Mouse (Mus musculus): ENCODE measurements around the gene Cpne4. TPM values are rescaled to one million over a fixed set of nuclear protein-coding genes. Genes with fewer than 3 reads are reported as not detected.

Gene Cpne4
- polyA plus RNA-seq, 1 experiment from 2014 or later, result not detected

DNA sequence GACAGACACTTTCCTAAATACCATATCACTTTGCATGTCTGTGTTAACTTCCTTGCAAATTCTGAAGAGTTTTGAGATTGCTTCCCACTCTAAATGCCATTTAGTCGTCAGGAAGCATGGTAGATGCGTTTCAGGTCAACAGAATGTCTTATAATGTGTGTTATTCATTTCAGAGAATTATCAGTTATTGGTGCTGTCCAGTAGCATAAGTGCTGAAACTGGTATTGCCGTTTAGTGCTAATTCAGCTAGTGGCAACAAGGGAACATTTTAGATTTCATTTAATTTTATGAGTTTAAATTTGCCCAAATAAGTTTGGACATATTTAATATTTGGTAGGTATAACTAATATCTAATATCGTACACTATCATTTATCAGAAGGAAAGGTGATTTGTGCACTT is 403.5 kb downstream of the Cpne4 start:
- no peak for ATAC-seq
- no peaks in the 10 kb centered on the region for H3K4me1 ChIP-seq (ENCODE audit: insufficient read depth)
- 60% methylated on average over 4 of the region's 4 CpGs for WGBS (ENCODE audit: insufficient replicate concordance)
- H3K4me2 ChIP-seq (ENCODE audit: low read depth, low read length), result no peak overlapping the region
- no peaks in the 10 kb centered on the region for H3K27me3 ChIP-seq (ENCODE audit: insufficient read depth, low read length)
- TF ChIP-seq EP300 (IDR thresholded peaks at IDR 0.05; ENCODE audit: low read depth) (no peak), CTCF (IDR thresholded peaks at IDR 0.05; ENCODE audit: low read depth) (no peak)
- H3K36me3 ChIP-seq (replicated peaks; ENCODE audit: insufficient read depth, low read length), result no peaks in the 10 kb centered on the region
- no peak overlapping the region for H3K27ac ChIP-seq (ENCODE audit: low read depth)
- no peak overlapping the region for H3K4me3 ChIP-seq (ENCODE audit: low read depth, low read length)
- no peak for DNase-seq
- no peaks in the 10 kb centered on the region for H3K9me3 ChIP-seq (ENCODE audit: low read length)
- H3K9ac ChIP-seq (replicated peaks), result no peak overlapping the region

- H3K27me3 ChIP-seq (ENCODE audit: insufficient read depth, low read length), result no peaks in the 10 kb centered on the region
- no peak overlapping the region for H3K4me2 ChIP-seq (ENCODE audit: low read depth, low read length)
- ATAC-seq (no peak), DNase-seq (no peak)
- TF ChIP-seq EP300 (IDR thresholded peaks at IDR 0.05; ENCODE audit: low read depth), result no peak
- TF ChIP-seq CTCF (IDR thresholded peaks at IDR 0.05; ENCODE audit: low read depth), result no peak
- H3K36me3 ChIP-seq (replicated peaks; ENCODE audit: insufficient read depth, low read length), result no peaks in the 10 kb centered on the region
- 52% methylated on average over 3 of the region's 3 CpGs for WGBS (ENCODE audit: insufficient replicate concordance)
- H3K4me3 ChIP-seq (ENCODE audit: low read depth, low read length), result no peak overlapping the region
- H3K9me3 ChIP-seq (ENCODE audit: low read length), result no peaks in the 10 kb centered on the region
- H3K4me1 ChIP-seq (ENCODE audit: insufficient read depth), result no peaks in the 10 kb centered on the region
- H3K27ac ChIP-seq (ENCODE audit: low read depth), result no peak overlapping the region
- no peak overlapping the region for H3K9ac ChIP-seq (replicated peaks)
Observed at GRCm38 (mm10) chr9:104952176-104952575, 405.1 kb downstream of the Cpne4 start.

GRCm38 (mm10) chr9:104972828-104973227 is 425.7 kb downstream of the Cpne4 start:
- DNase-seq (peak; percentile 13), ATAC-seq (peak; percentile 50; the same call in 1 of the 2 replicates)
- no peaks in the 10 kb centered on the region for H3K36me3 ChIP-seq (replicated peaks; ENCODE audit: insufficient read depth, low read length)
- no peak overlapping the region for H3K4me3 ChIP-seq (ENCODE audit: low read depth, low read length)
- H3K27me3 ChIP-seq (ENCODE audit: insufficient read depth, low read length), result no peaks in the 10 kb centered on the region
- H3K4me1 ChIP-seq (ENCODE audit: insufficient read depth), result no peaks in the 10 kb centered on the region
- no peaks in the 10 kb centered on the region for H3K9me3 ChIP-seq (ENCODE audit: low read length)
- WGBS (ENCODE audit: insufficient replicate concordance), result 32% methylated on average over 7 of the region's 7 CpGs
- TF ChIP-seq EP300 (IDR thresholded peaks at IDR 0.05; ENCODE audit: low read depth) (no peak), CTCF (IDR thresholded peaks at IDR 0.05; ENCODE audit: low read depth) (no peak)
- H3K27ac ChIP-seq (ENCODE audit: low read depth), result no peak overlapping the region
- no peak overlapping the region for H3K9ac ChIP-seq (replicated peaks)
- H3K4me2 ChIP-seq (ENCODE audit: low read depth, low read length), result no peak overlapping the region

- WGBS (ENCODE audit: insufficient replicate concordance), result 71% methylated on average over 2 of the region's 2 CpGs
- H3K9me3 ChIP-seq (ENCODE audit: low read length), result no peaks in the 10 kb centered on the region
- no peak for DNase-seq
- H3K4me1 ChIP-seq (ENCODE audit: insufficient read depth), result no peaks in the 10 kb centered on the region
- no peak overlapping the region for H3K27ac ChIP-seq (ENCODE audit: low read depth)
- no peak overlapping the region for H3K4me3 ChIP-seq (ENCODE audit: low read depth, low read length)
- no peak overlapping the region for H3K9ac ChIP-seq (replicated peaks)
- H3K36me3 ChIP-seq (replicated peaks; ENCODE audit: insufficient read depth, low read length), result no peaks in the 10 kb centered on the region
- ATAC-seq, result no peak
- TF ChIP-seq EP300 (IDR thresholded peaks at IDR 0.05; ENCODE audit: low read depth) (no peak), CTCF (IDR thresholded peaks at IDR 0.05; ENCODE audit: low read depth) (no peak)
- H3K4me2 ChIP-seq (ENCODE audit: low read depth, low read length), result no peak overlapping the region
- H3K27me3 ChIP-seq (ENCODE audit: insufficient read depth, low read length), result no peaks in the 10 kb centered on the region
Observed at GRCm38 (mm10) chr9:104981934-104982548, 435.0 kb downstream of the Cpne4 start.

DNA sequence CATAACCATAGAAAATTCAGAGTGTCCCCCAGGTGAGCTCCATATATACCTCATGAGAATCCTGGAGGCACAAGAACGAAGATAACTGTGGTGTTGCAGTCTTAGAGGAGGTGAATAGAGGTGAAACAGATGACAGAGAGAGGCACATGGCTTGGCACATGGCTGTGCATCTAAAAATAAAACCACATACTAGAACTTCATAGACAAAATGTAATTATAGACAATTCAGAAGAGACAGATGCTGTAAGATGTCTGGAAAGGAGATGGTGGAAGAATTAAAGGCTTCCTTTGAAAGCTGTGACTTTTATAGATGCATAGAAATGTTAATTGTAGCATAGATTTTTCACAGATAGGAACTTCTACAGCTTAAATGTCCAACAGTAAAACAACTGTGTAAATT is 451.1 kb downstream of the Cpne4 start:
- Histone ChIP-seq H3K4me2 (ENCODE audit: low read depth, low read length) (no peak overlapping the region), H3K27ac (ENCODE audit: low read depth) (no peak overlapping the region), H3K9me3 (ENCODE audit: low read length) (no peaks in the 10 kb centered on the region), H3K9ac (replicated peaks) (no peak overlapping the region), H3K36me3 (replicated peaks; ENCODE audit: insufficient read depth, low read length) (no peaks in the 10 kb centered on the region), H3K4me3 (ENCODE audit: low read depth, low read length) (no peak overlapping the region), H3K27me3 (ENCODE audit: insufficient read depth, low read length) (no peaks in the 10 kb centered on the region), H3K4me1 (ENCODE audit: insufficient read depth) (no peaks in the 10 kb centered on the region)
- no peak for ATAC-seq
- DNase-seq, result no peak
- WGBS (ENCODE audit: insufficient replicate concordance), result 33% methylated on average over 1 of the region's 1 CpGs
- TF ChIP-seq EP300 (IDR thresholded peaks at IDR 0.05; ENCODE audit: low read depth) (no peak), CTCF (IDR thresholded peaks at IDR 0.05; ENCODE audit: low read depth) (no peak)

GRCm38 (mm10) chr9:105010721-105011120 is 463.6 kb downstream of the Cpne4 start:
- no peaks in the 10 kb centered on the region for H3K4me1 ChIP-seq (ENCODE audit: insufficient read depth)
- H3K27me3 ChIP-seq (ENCODE audit: insufficient read depth, low read length), result no peaks in the 10 kb centered on the region
- TF ChIP-seq EP300 (IDR thresholded peaks at IDR 0.05; ENCODE audit: low read depth) (no peak), CTCF (IDR thresholded peaks at IDR 0.05; ENCODE audit: low read depth) (no peak)
- WGBS (ENCODE audit: insufficient replicate concordance), result 26% methylated on average over 2 of the region's 2 CpGs
- ATAC-seq, result no peak
- H3K9ac ChIP-seq (replicated peaks), result no peak overlapping the region
- H3K9me3 ChIP-seq (ENCODE audit: low read length), result no peaks in the 10 kb centered on the region
- no peak for DNase-seq
- H3K27ac ChIP-seq (ENCODE audit: low read depth), result no peak overlapping the region
- H3K4me3 ChIP-seq (ENCODE audit: low read depth, low read length), result no peak overlapping the region
- H3K4me2 ChIP-seq (ENCODE audit: low read depth, low read length), result no peak overlapping the region
- H3K36me3 ChIP-seq (replicated peaks; ENCODE audit: insufficient read depth, low read length), result no peaks in the 10 kb centered on the region
